Mouse (Mus musculus) ES-E14 (cell line): ENCODE data around the gene Hic2. TPM values are rescaled to one million over a fixed set of nuclear protein-coding genes. Genes with fewer than 3 reads are reported as not detected.

Experiments used
- DNase-seq: peaks from one replicate; pipeline ENCODE4 v3.0.0-alpha.2; 2013; ENCODE audit warnings: low read depth, low spot score
- H3K27ac ChIP-seq: 2 replicates; pipeline ENCODE4 v1.5.1; 2012; ENCODE audit warnings: low read depth, mild to moderate bottlenecking, low read length, moderate library complexity, mixed read lengths; ENCODE audit not compliant: poor library complexity, insufficient read depth, severe bottlenecking
- H3K36me3 ChIP-seq: 2 replicates; pipeline ENCODE4 v1.6.1; 2012; ENCODE audit warnings: mild to moderate bottlenecking, low read length, moderate library complexity, mixed read lengths; ENCODE audit not compliant: control insufficient read depth, poor library complexity, insufficient read depth, severe bottlenecking
- H3K4me1 ChIP-seq, 2 experiments: fragments of 150-350 bp in 1 of 2; sonication (generic) in 1 of 2; 2 replicates each; pipeline ENCODE4 v1.6.1; 2012; ENCODE audit warnings: low read length in 2 of 2, mild to moderate bottlenecking in 1 of 2, mixed read lengths in 1 of 2; ENCODE audit not compliant: control insufficient read depth in 2 of 2, insufficient read depth in 2 of 2, poor library complexity in 1 of 2
- H3K4me3 ChIP-seq, 2 experiments: fragments of 150-350 bp in 1 of 2; sonication (generic) in 1 of 2; 2 replicates each; pipeline ENCODE4 v1.5.1; 2012; ENCODE audit warnings: low read length in 2 of 2, low read depth in 1 of 2, mild to moderate bottlenecking in 1 of 2, mixed read lengths in 1 of 2; ENCODE audit not compliant: insufficient read depth in 1 of 2, poor library complexity in 1 of 2, severe bottlenecking in 1 of 2
- H3K9ac ChIP-seq: 2 replicates; pipeline ENCODE4 v1.6.1; 2012; ENCODE audit warnings: low read depth, mild to moderate bottlenecking, low read length, mixed read lengths; ENCODE audit not compliant: poor library complexity, insufficient read depth, severe bottlenecking
- H3K9me3 ChIP-seq: fragments of 150-350 bp; sonication (generic); 2 replicates; pipeline ENCODE4 v1.6.1; 2012; ENCODE audit warnings: low read depth, mild to moderate bottlenecking, low read length; ENCODE audit not compliant: control insufficient read depth, insufficient read depth
- CHD2 ChIP-seq: IDR thresholded peaks from 2 replicates; pipeline ENCODE4 v1.6.1; 2014; ENCODE audit warnings: mild to moderate bottlenecking, low read depth, low read length, inconsistent platforms
- HCFC1 ChIP-seq: IDR thresholded peaks from 2 replicates; pipeline ENCODE4 v1.6.1; 2012; ENCODE audit warnings: low read length, inconsistent platforms, borderline replicate concordance; ENCODE audit not compliant: insufficient read depth
- MAFK ChIP-seq: IDR thresholded peaks from 2 replicates; pipeline ENCODE4 v1.6.1; 2014; ENCODE audit warnings: mild to moderate bottlenecking, low read depth, low read length, inconsistent platforms; ENCODE audit not compliant: insufficient read depth
- ZC3H11A ChIP-seq: IDR thresholded peaks from 2 replicates; pipeline ENCODE4 v1.6.1; 2012; ENCODE audit warnings: low read depth, mild to moderate bottlenecking, inconsistent platforms, low read length, borderline replicate concordance
- ZNF384 ChIP-seq: IDR thresholded peaks from 2 replicates; pipeline ENCODE4 v1.6.1; 2012; ENCODE audit warnings: low read depth, low read length, inconsistent platforms
- in situ Hi-C, 2 experiments: fragments of 600-800 bp; cut with MboI; formaldehyde crosslinking; loops; one replicate each; pipeline ENCODE4 v1.15.1; 2025; ENCODE audit warnings: low sequenced_read_pairs in 2 of 2, inconsistent platforms in 1 of 2; ENCODE audit not compliant: unreplicated experiment in 2 of 2
- total RNA-seq: library from RNA; depleted of rRNA; stranded (reverse); fragments of 300-350 nt; gene quantifications from 2 replicates; pipeline ENCODE4 v1.2.3, GENCODE M21; 2012

The Hic2 gene
- total RNA-seq, 1 experiment = 35.9 TPM

DNA sequence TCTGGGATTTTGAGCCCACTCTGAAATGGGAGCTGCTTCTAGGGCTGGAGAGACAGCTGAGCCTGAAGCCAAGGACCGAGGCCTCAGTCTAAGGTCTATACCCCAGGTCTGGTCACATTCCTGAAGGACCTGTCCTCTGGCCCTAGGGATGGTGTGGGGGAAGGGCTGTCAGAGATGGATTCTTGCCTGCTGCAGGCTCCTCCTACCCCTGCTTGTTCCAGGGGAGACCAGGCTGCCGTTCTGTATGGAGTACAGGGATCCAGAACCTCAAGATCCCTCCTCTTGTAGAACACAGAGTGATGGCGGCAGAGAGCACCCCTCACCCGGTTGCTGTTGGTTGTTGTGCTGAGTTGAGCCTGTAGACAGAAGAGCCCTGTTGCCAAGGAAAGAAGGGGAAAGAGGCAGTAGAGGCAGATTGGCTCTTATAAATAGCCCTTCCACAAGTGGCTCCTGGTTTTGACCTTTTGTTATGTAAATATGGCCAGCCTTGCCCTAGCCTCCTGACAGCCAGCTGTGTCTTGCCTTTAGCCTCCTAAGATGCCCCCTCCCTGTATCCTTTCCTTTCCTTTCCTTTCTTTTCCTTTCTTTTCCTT lies 20.7 kb downstream of the Hic2 start:
- Histone ChIP-seq H3K9me3 (no peaks in the 10 kb centered on the region), H3K9ac (peak overlapping the region; percentile 48), H3K36me3 (peaks cover 33% of the 10 kb centered on the region), H3K4me3 (peak overlapping the region; percentile 25 to 38; a peak in 3 of 4 replicates), H3K4me1 (peaks cover 21 to 55% of the 10 kb centered on the region in 2 experiments), H3K27ac (peak overlapping the region; percentile 76)
- no peak for TF ChIP-seq MAFK
- in situ Hi-C loops = no loop called here
- DNase-seq = no peak

GRCm38 (mm10) chr16:17255270-17255669 lies 21.9 kb downstream of the Hic2 start:
- H3K9ac ChIP-seq = no peak overlapping the region
- no peak overlapping the region for H3K4me3 ChIP-seq
- TF ChIP-seq CHD2 = no peak
- H3K36me3 ChIP-seq = peaks cover 37% of the 10 kb centered on the region
- H3K27ac ChIP-seq = no peak overlapping the region
- peaks cover 19 to 48% of the 10 kb centered on the region in 2 experiments for H3K4me1 ChIP-seq
- DNase-seq = no peak
- in situ Hi-C loops = no loop called here
- no peaks in the 10 kb centered on the region for H3K9me3 ChIP-seq

GRCm38 (mm10) chr16:17257359-17257821 lies 24.0 kb downstream of the Hic2 start:
- no peak overlapping the region for H3K27ac ChIP-seq
- H3K4me1 ChIP-seq = peaks cover 15 to 40% of the 10 kb centered on the region in 2 experiments
- no peak for DNase-seq
- TF ChIP-seq ZC3H11A (no peak), MAFK (no peak), HCFC1 (no peak), ZNF384 (no peak)
- H3K36me3 ChIP-seq = peaks cover 47% of the 10 kb centered on the region
- no peaks in the 10 kb centered on the region for H3K9me3 ChIP-seq
- in situ Hi-C loops = no loop called here
- no peak overlapping the region for H3K4me3 ChIP-seq
- no peak overlapping the region for H3K9ac ChIP-seq

DNA sequence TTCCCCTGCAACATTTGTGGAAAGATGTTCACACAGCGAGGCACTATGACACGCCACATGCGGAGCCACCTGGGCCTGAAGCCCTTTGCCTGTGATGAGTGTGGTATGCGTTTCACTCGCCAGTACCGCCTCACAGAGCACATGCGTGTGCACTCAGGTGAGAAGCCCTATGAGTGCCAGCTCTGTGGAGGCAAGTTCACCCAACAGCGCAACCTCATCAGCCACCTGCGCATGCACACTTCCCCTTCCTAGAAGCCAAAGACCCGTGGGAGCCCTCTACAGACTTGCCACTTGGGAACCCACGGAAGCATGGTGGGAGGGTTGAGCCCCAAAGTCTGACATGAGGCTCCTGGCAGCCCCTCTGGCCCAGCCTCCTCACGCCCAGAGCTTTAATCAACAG lies 25.5 kb downstream of the Hic2 start:
- H3K36me3 ChIP-seq = peaks cover 47% of the 10 kb centered on the region
- DNase-seq = no peak
- TF ChIP-seq MAFK (no peak), ZC3H11A (no peak), ZNF384 (no peak), CHD2 (no peak), HCFC1 (no peak)
- H3K4me3 ChIP-seq = peak overlapping the region in 1 of 2 experiments; percentile 27; a peak in 1 of 4 replicates
- in situ Hi-C loops = no loop called here
- no peaks in the 10 kb centered on the region for H3K9me3 ChIP-seq
- no peak overlapping the region for H3K27ac ChIP-seq
- peak overlapping the region; percentile 26; the same call in 1 of the 2 replicates for H3K9ac ChIP-seq
- peaks cover 7 to 25% of the 10 kb centered on the region in 2 experiments for H3K4me1 ChIP-seq

GRCm38 (mm10) chr16:17261341-17261740 lies 28.0 kb downstream of the Hic2 start:
- in situ Hi-C loops = loop anchor here in 1 of 2 experiments (10.0 kb wide), 1 partner anchor 57 kb away; the partner anchor contains the start of genes Rimbp3 and Ube2l3
- Histone ChIP-seq H3K4me3 (no peak overlapping the region), H3K9me3 (no peaks in the 10 kb centered on the region), H3K4me1 (peaks cover 2 to 18% of the 10 kb centered on the region in 2 experiments; a peak in 2 of 4 replicates), H3K27ac (no peak overlapping the region), H3K9ac (no peak overlapping the region), H3K36me3 (peaks cover 37% of the 10 kb centered on the region)
- DNase-seq = no peak
- TF ChIP-seq CHD2 = no peak
- no peak for TF ChIP-seq ZNF384
- TF ChIP-seq HCFC1 = no peak
- no peak for TF ChIP-seq MAFK
